Mouse (Mus musculus): ENCODE measurements at regions not wholly inside any gene's neighbourhood (a gene's known extent, or its start where the extent isn't known, plus 50 kb on each side); places are given as distances from the start of the nearest gene placed in this dataset.

DNA sequence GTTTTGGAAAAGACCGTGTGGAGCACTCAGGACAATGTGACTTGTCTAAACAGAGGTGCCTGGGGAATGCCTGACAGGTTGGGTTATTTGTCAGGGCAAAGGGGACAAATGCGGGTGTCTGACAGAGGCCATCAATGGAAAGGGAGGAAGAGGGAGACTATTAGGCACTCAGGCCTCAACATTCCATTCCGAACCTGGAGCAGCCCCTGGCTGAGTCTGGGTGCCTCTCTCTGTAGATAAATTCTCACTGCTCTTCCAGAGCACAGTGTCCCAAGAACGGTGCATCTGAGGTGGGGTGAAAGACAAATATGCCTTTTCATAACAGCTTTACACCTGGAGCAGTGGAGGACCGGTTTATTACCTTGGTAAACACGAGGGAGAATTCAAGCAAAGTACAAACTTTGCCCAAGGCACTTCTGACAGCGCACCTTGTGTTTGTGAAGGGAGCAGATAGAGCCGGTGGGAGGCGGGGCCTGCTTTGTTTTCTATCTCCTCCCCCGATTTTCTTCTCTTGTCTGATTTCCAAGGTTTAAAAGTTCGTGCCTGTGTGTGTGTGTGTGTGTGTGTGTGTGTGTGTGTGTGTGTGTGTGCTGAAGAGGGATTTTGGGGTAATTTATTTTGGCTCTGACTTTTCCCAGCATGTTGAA lies 68.4 kb upstream of the Bcl6 start:
- Histone ChIP-seq H3K27ac (replicated peaks) (no peak overlapping the region), H3K9me3 (replicated peaks) (no peaks in the 10 kb centered on the region)
- ATAC-seq (ENCODE audit: low FRiP score) = no peak

DNA sequence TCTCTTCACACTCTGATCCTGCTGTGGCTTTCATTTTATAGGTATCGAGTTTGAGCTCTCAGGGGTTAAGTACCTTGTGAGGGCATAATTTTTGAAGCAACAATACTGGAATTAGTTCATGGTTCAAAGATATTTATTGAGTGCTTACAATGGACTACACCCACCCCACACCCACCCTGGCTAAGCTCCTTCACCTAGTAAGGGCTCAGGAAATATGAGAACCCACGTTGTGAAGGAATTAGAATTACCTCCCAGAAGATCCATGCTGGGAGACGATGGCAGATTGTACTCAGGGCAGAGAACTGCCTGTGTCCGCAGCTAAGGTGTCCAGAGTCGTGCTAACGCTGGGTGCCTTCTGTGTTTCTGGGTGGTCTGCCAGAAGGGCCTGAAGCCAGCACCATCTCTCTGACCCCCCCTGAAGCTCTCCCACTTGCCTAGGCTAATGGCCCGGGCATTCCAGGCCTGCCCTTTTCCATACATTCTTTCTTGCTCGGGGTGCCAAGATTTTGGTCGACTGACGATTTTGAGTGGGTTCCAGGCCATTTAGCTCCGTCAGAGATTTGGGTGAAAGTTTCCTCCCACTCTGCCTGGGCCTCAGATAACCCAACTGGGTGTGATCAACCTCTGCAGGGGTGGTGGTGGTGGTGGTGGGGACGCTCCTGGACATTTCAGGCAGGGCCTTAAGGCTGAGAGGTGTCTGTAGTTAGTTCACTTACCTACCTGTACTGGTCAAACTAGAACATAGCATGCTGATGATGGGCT lies 67.7 kb upstream of the Bcl6 start:
- Histone ChIP-seq H3K4me3 (replicated peaks) (no peak overlapping the region), H3K27ac (replicated peaks) (no peak overlapping the region), H3K27me3 (replicated peaks) (no peaks in the 10 kb centered on the region), H3K4me1 (no peaks in the 10 kb centered on the region), H3K36me3 (no peaks in the 10 kb centered on the region), H3K9me3 (replicated peaks) (no peaks in the 10 kb centered on the region), H3K4me2 (no peak overlapping the region), H3K9ac (replicated peaks) (no peak overlapping the region)
- 65% methylated on average over 12 of the region's 12 CpGs for WGBS
- ATAC-seq (ENCODE audit: low FRiP score) = no peak

More for the DNA sequence above, 68.4 kb upstream of the Bcl6 start:
- no peak overlapping the region for H3K4me2 ChIP-seq
- H3K27me3 ChIP-seq (replicated peaks) = no peaks in the 10 kb centered on the region
- H3K36me3 ChIP-seq = no peaks in the 10 kb centered on the region
- no peaks in the 10 kb centered on the region for H3K4me1 ChIP-seq
- no peak overlapping the region for H3K9ac ChIP-seq (replicated peaks)
- no peak overlapping the region for H3K4me3 ChIP-seq (replicated peaks)
- WGBS = 47% methylated on average over 11 of the region's 11 CpGs

DNA sequence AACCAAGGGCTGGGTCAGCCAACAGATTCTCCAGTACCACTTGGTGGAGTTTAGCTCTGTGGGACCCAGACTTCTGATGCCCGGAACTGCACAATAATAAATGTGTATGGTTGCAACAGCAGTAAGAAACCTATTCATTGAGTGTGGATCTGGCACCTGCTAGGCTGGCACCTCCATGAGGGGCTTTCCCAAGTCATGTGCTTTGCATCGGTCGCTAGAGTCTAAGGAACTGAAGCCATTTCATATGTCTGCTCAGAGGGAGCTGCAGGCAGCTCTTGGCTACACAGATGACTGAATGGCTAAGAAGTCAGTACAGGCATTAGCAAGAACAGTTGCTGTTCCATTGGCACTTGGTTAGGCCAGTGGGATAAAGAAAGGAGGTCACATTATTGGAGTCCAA lies 65.6 kb upstream of the Bcl6 start:
- H3K9ac ChIP-seq (replicated peaks) = no peak overlapping the region
- H3K4me2 ChIP-seq = no peak overlapping the region
- H3K4me3 ChIP-seq (replicated peaks) = no peak overlapping the region
- no peak for ATAC-seq (ENCODE audit: low FRiP score)
- no peak overlapping the region for H3K27ac ChIP-seq (replicated peaks)
- WGBS = 97% methylated on average over 3 of the region's 3 CpGs
- no peaks in the 10 kb centered on the region for H3K4me1 ChIP-seq
- H3K36me3 ChIP-seq = no peaks in the 10 kb centered on the region
- H3K27me3 ChIP-seq (replicated peaks) = no peaks in the 10 kb centered on the region
- no peaks in the 10 kb centered on the region for H3K9me3 ChIP-seq (replicated peaks)

DNA sequence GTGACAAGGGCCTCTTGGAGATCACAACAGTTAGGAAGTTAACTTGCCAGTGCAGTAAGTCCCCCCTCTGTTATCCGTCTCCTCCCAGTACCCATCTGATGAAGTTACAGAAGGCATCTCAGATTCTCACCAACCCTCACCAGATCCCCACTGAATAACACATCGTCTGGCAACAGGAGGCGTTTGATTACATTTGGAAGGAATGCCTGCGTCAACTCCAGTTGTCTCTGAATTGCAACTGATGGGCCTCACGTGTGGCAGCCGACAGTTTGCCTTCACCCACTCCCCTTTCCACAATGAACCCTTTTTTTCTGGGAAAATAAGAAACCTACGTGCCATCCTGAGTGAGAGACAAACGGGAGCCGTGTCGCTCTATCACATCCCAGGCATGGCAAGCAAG lies 64.8 kb upstream of the Bcl6 start:
- Histone ChIP-seq H3K27me3 (replicated peaks) (no peaks in the 10 kb centered on the region), H3K4me2 (no peak overlapping the region), H3K9me3 (replicated peaks) (no peaks in the 10 kb centered on the region), H3K36me3 (no peaks in the 10 kb centered on the region), H3K27ac (replicated peaks) (no peak overlapping the region), H3K4me3 (replicated peaks) (no peak overlapping the region), H3K4me1 (no peaks in the 10 kb centered on the region), H3K9ac (replicated peaks) (no peak overlapping the region)
- ATAC-seq (ENCODE audit: low FRiP score) = no peak
- WGBS = 84% methylated on average over 10 of the region's 10 CpGs

DNA sequence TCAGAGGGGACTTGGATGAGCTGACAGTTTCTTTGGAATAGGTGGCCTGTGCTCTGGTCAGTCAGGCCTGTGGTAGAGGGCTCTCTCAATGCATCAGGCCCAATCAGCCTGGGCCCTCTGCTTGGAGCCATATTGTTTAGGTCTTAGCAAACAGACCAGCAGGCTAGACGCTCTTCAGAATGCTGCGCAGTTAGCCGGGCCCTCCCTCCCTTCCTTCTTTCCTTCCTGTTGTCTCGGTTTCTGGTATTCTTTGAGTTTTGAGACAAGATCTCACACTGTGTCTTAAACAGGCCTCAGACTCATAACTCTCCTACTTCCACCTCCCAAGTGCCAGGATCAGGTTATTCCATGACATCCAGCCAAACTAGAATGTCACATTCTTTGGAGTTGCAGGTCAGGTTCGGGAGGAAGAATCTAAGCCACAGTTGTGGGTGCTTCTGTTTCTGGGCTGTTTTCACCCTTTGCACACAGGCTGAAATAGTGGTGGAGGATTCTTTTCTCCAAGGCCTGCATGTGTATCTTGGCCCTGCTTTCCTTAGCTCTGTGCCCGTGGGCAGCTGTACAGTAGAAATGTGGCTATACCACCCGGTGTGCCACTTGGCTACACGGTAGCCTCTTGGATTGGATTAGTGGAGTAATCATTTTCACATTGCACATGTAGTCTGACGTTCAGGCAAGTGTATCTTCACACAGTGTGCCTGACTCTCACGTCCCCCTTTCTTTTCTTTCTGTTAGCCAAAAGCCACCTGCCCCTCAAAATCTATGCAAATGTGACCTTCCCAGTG lies 62.4 kb upstream of the Bcl6 start:
- ATAC-seq (ENCODE audit: low FRiP score) = no peak
- H3K27me3 ChIP-seq (replicated peaks) = no peaks in the 10 kb centered on the region
- H3K9ac ChIP-seq (replicated peaks) = no peak overlapping the region
- no peak overlapping the region for H3K4me3 ChIP-seq (replicated peaks)
- no peaks in the 10 kb centered on the region for H3K36me3 ChIP-seq
- WGBS = 87% methylated on average over 10 of the region's 10 CpGs
- H3K27ac ChIP-seq (replicated peaks) = no peak overlapping the region
- H3K4me2 ChIP-seq = no peak overlapping the region
- H3K4me1 ChIP-seq = no peaks in the 10 kb centered on the region
- H3K9me3 ChIP-seq (replicated peaks) = no peaks in the 10 kb centered on the region

DNA sequence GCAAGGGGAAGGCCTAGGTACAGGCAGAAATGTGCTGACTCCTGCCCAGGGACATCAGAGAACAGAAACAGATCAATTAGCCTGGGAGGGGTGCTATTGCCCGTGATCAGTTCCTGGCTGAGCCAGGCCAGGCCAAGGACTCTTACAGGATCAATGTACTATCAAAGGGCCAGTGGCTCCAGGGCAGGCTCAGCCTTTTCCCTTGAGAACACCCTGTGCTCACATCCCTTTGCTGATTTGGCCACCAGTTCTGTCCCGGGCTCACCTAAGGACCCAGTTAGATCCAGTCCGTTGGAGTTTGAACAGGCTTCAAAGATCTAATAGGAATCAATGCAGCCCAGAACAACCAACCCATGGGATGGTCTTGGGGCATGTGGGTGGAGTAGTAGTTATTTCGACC lies 55.1 kb upstream of the Bcl6 start:
- no peak overlapping the region for H3K27ac ChIP-seq (replicated peaks)
- WGBS = 81% methylated on average over 4 of the region's 4 CpGs
- no peak overlapping the region for H3K4me3 ChIP-seq (replicated peaks)
- no peaks in the 10 kb centered on the region for H3K36me3 ChIP-seq
- no peak for ATAC-seq (ENCODE audit: low FRiP score)
- no peak overlapping the region for H3K9ac ChIP-seq (replicated peaks)
- H3K9me3 ChIP-seq (replicated peaks) = no peaks in the 10 kb centered on the region
- no peaks in the 10 kb centered on the region for H3K4me1 ChIP-seq
- H3K4me2 ChIP-seq = no peak overlapping the region
- H3K27me3 ChIP-seq (replicated peaks) = no peaks in the 10 kb centered on the region

DNA sequence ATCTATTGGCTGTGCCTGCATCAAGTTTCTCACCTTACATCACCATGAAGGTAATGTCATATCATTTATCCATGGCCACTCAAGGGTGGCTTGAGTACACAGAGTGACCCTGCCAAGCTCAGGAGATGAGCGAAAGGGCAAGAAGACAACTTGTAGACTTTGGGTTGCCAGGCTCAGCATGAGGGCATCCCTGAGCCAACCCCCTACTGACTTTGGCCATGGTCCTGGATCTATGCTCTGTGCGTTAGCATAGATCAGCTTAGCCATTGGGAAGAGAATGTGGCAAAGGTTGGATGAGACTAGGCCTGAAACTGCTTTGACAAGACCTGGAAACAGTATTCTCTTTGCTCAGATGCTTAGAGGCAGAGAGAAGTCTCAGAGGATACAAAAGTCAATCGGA lies 54.3 kb upstream of the Bcl6 start:
- ATAC-seq (ENCODE audit: low FRiP score) = no peak
- WGBS = 90% methylated on average over 3 of the region's 3 CpGs
- H3K27ac ChIP-seq (replicated peaks) = no peak overlapping the region
- H3K4me1 ChIP-seq = no peaks in the 10 kb centered on the region
- no peak overlapping the region for H3K4me3 ChIP-seq (replicated peaks)
- no peaks in the 10 kb centered on the region for H3K36me3 ChIP-seq
- H3K4me2 ChIP-seq = no peak overlapping the region
- H3K27me3 ChIP-seq (replicated peaks) = no peaks in the 10 kb centered on the region
- H3K9ac ChIP-seq (replicated peaks) = no peak overlapping the region
- no peaks in the 10 kb centered on the region for H3K9me3 ChIP-seq (replicated peaks)

DNA sequence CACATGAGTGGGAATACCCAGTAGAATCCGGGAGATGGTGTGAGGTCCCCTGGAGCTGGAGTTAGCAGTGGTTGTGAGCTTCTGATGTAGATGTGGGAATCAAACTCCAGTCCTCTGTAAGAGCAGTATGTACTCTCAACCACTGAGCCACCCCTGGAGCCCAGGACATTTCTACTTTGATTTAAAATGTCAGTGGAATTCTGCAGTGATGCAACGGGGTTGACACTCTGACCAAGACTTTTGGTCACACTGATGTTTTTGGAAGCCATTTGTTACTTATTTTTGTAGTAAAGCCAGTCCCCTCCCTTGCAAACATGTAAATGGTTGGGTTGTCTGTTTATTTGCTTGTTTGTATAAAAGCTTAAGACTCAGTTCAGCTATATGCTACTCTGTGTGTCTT lies 53.6 kb upstream of the Bcl6 start:
- Histone ChIP-seq H3K27me3 (replicated peaks) (no peaks in the 10 kb centered on the region), H3K36me3 (no peaks in the 10 kb centered on the region), H3K27ac (replicated peaks) (no peak overlapping the region), H3K4me1 (no peaks in the 10 kb centered on the region), H3K9ac (replicated peaks) (no peak overlapping the region), H3K4me3 (replicated peaks) (no peak overlapping the region), H3K4me2 (no peak overlapping the region), H3K9me3 (replicated peaks) (no peaks in the 10 kb centered on the region)
- WGBS = 93% methylated on average over 2 of the region's 2 CpGs
- ATAC-seq (ENCODE audit: low FRiP score) = no peak

DNA sequence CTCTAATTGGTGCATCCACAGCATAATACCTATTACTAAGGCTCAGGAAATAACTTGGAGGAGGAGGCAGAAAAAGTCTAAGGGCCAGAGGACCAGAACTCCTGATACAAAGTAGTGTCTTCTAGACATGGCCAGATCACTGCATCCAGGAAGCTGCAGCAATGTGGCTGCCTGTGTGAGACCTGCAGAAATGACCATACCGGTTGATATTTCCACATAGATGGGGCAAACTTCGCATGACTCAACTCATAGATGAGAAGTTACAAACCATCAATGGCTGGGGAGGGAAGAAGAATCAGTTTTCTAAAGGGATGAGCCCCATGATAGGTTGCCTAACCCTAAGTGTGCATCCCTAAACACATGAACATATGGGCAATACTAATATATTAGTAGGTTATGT lies 52.8 kb upstream of the Bcl6 start:
- Histone ChIP-seq H3K9ac (replicated peaks) (no peak overlapping the region), H3K4me3 (replicated peaks) (no peak overlapping the region), H3K9me3 (replicated peaks) (no peaks in the 10 kb centered on the region), H3K4me1 (no peaks in the 10 kb centered on the region), H3K27ac (replicated peaks) (no peak overlapping the region), H3K27me3 (replicated peaks) (no peaks in the 10 kb centered on the region), H3K4me2 (no peak overlapping the region), H3K36me3 (no peaks in the 10 kb centered on the region)
- WGBS = 89% methylated on average over 2 of the region's 2 CpGs
- ATAC-seq (ENCODE audit: low FRiP score) = no peak

DNA sequence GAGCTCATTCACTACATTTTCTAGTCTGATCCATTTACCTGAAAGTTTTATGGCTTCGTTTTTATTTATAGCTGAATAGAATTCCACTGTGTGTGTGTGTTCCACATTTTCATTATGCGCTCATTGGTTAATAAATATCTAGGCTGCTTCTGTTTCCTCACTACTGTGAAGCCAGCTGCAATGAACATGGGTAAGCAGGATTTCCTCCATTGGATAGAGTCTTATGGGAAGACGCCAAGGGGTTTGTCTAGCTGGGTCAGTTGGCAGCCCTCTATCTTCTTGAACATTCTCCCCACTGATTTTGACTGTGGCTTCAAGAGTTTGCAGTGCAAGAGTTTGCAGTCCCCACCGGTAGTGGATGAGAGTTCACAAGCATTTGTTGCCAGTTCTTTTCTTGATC lies 51.1 kb upstream of the Bcl6 start:
- Histone ChIP-seq H3K9me3 (replicated peaks) (no peaks in the 10 kb centered on the region), H3K27me3 (replicated peaks) (no peaks in the 10 kb centered on the region), H3K9ac (replicated peaks) (no peak overlapping the region), H3K4me3 (replicated peaks) (no peak overlapping the region), H3K4me2 (no peak overlapping the region), H3K4me1 (no peaks in the 10 kb centered on the region), H3K27ac (replicated peaks) (no peak overlapping the region), H3K36me3 (no peaks in the 10 kb centered on the region)
- ATAC-seq (ENCODE audit: low FRiP score) = no peak
- WGBS = 85% methylated on average over 4 of the region's 4 CpGs
